Mouse (Mus musculus): ENCODE results near the gene Ran. TPM values are rescaled to one million over a fixed set of nuclear protein-coding genes. Genes with fewer than 3 reads are reported as not detected.
"Not testable (repeated sequence)": the region's sequence is repeated elsewhere in the genome, so short reads cannot be mapped to it uniquely, and the experiment has no call there.

Gene Ran
- 127 and 133 TPM in 2 replicates for polyA plus RNA-seq (2012; rRNA removed)

GRCm38 (mm10) chr5:129019497-129020299 is at the start of gene Ran:
TSS of gene Ran (plus strand) at chr5:129020069.
- H3K4me1 ChIP-seq (ENCODE audit: control insufficient read depth, insufficient read depth, low read length): no peaks in the 10 kb centered on the region
- peak within 1 kb of the TSS; percentile 92 for H3K4me3 ChIP-seq (ENCODE audit: insufficient read depth, low read length)
- TF ChIP-seq POLR2A (IDR thresholded peaks at IDR 0.05; ENCODE audit: extremely low read depth, insufficient read depth, low read length) (peak; percentile 53), CTCF (IDR thresholded peaks at IDR 0.05; ENCODE audit: extremely low read depth, insufficient read depth, low read length) (no peak)
- peak within 1 kb of the TSS; percentile 98 for H3K27ac ChIP-seq (ENCODE audit: insufficient read depth, low read length)

- H3K4me3 ChIP-seq (ENCODE audit: insufficient read depth, low read length): no peak overlapping the region
- no peak overlapping the region for H3K27ac ChIP-seq (ENCODE audit: insufficient read depth, low read length)
- no peak for TF ChIP-seq CTCF (IDR thresholded peaks at IDR 0.05; ENCODE audit: extremely low read depth, insufficient read depth, low read length)
- TF ChIP-seq POLR2A (IDR thresholded peaks at IDR 0.05; ENCODE audit: extremely low read depth, insufficient read depth, low read length): no peak
- no peaks in the 10 kb centered on the region for H3K4me1 ChIP-seq (ENCODE audit: control insufficient read depth, insufficient read depth, low read length)
Observed at GRCm38 (mm10) chr5:128970878-128971277, 49.0 kb upstream of the Ran start.

- peak; percentile 67 for TF ChIP-seq CTCF (IDR thresholded peaks at IDR 0.05; ENCODE audit: extremely low read depth, insufficient read depth, low read length)
- no peak for TF ChIP-seq POLR2A (IDR thresholded peaks at IDR 0.05; ENCODE audit: extremely low read depth, insufficient read depth, low read length)
Observed at GRCm38 (mm10) chr5:128971298-128971697, 48.6 kb upstream of the Ran start.

GRCm38 (mm10) chr5:128976266-128976665 is 43.6 kb upstream of the Ran start:
- H3K4me3 ChIP-seq (ENCODE audit: insufficient read depth, low read length): no peak overlapping the region
- TF ChIP-seq POLR2A (IDR thresholded peaks at IDR 0.05; ENCODE audit: extremely low read depth, insufficient read depth, low read length) (no peak), CTCF (IDR thresholded peaks at IDR 0.05; ENCODE audit: extremely low read depth, insufficient read depth, low read length) (peak; percentile 51)
- H3K27ac ChIP-seq (ENCODE audit: insufficient read depth, low read length): no peak overlapping the region
- no peaks in the 10 kb centered on the region for H3K4me1 ChIP-seq (ENCODE audit: control insufficient read depth, insufficient read depth, low read length)

More at GRCm38 (mm10) chr5:128971298-128971697, 48.6 kb upstream of the Ran start:
- H3K4me3 ChIP-seq (ENCODE audit: insufficient read depth, low read length): no peak overlapping the region
- no peaks in the 10 kb centered on the region for H3K4me1 ChIP-seq (ENCODE audit: control insufficient read depth, insufficient read depth, low read length)
- H3K27ac ChIP-seq (ENCODE audit: insufficient read depth, low read length): no peak overlapping the region

- not testable (repeated sequence) for H3K4me3 ChIP-seq (ENCODE audit: insufficient read depth, low read length); H3K4me1 ChIP-seq (ENCODE audit: control insufficient read depth, insufficient read depth, low read length); H3K27ac ChIP-seq (ENCODE audit: insufficient read depth, low read length)
Observed at GRCm38 (mm10) chr5:128977466-128977865, 42.4 kb upstream of the Ran start.

GRCm38 (mm10) chr5:128978957-128979356 is 40.9 kb upstream of the Ran start:
- no peak overlapping the region for H3K27ac ChIP-seq (ENCODE audit: insufficient read depth, low read length)
- no peak for TF ChIP-seq CTCF (IDR thresholded peaks at IDR 0.05; ENCODE audit: extremely low read depth, insufficient read depth, low read length)
- H3K4me3 ChIP-seq (ENCODE audit: insufficient read depth, low read length): no peak overlapping the region
- H3K4me1 ChIP-seq (ENCODE audit: control insufficient read depth, insufficient read depth, low read length): no peaks in the 10 kb centered on the region; the same call in 1 of the 2 replicates

- H3K4me3 ChIP-seq (ENCODE audit: insufficient read depth, low read length): no peak overlapping the region
- TF ChIP-seq POLR2A (IDR thresholded peaks at IDR 0.05; ENCODE audit: extremely low read depth, insufficient read depth, low read length) (no peak), CTCF (IDR thresholded peaks at IDR 0.05; ENCODE audit: extremely low read depth, insufficient read depth, low read length) (no peak)
- no peak overlapping the region for H3K27ac ChIP-seq (ENCODE audit: insufficient read depth, low read length)
- H3K4me1 ChIP-seq (ENCODE audit: control insufficient read depth, insufficient read depth, low read length): peaks cover 2% of the 10 kb centered on the region
Observed at GRCm38 (mm10) chr5:128980857-128981256, 39.0 kb upstream of the Ran start.

- H3K27ac ChIP-seq (ENCODE audit: insufficient read depth, low read length): no peak overlapping the region
- peaks cover 2% of the 10 kb centered on the region for H3K4me1 ChIP-seq (ENCODE audit: control insufficient read depth, insufficient read depth, low read length)
- no peak for TF ChIP-seq POLR2A (IDR thresholded peaks at IDR 0.05; ENCODE audit: extremely low read depth, insufficient read depth, low read length)
- peak; percentile 89 for TF ChIP-seq CTCF (IDR thresholded peaks at IDR 0.05; ENCODE audit: extremely low read depth, insufficient read depth, low read length)
- H3K4me3 ChIP-seq (ENCODE audit: insufficient read depth, low read length): no peak overlapping the region
Observed at GRCm38 (mm10) chr5:128981607-128982006, 38.3 kb upstream of the Ran start.

- TF ChIP-seq POLR2A (IDR thresholded peaks at IDR 0.05; ENCODE audit: extremely low read depth, insufficient read depth, low read length) (no peak), CTCF (IDR thresholded peaks at IDR 0.05; ENCODE audit: extremely low read depth, insufficient read depth, low read length) (no peak)
- H3K27ac ChIP-seq (ENCODE audit: insufficient read depth, low read length): no peak overlapping the region
- peaks cover 2% of the 10 kb centered on the region for H3K4me1 ChIP-seq (ENCODE audit: control insufficient read depth, insufficient read depth, low read length)
- H3K4me3 ChIP-seq (ENCODE audit: insufficient read depth, low read length): no peak overlapping the region
Observed at GRCm38 (mm10) chr5:128984536-128984935, 35.3 kb upstream of the Ran start.

- Histone ChIP-seq H3K4me1 (ENCODE audit: control insufficient read depth, insufficient read depth, low read length) (peaks cover 2% of the 10 kb centered on the region), H3K4me3 (ENCODE audit: insufficient read depth, low read length) (no peak overlapping the region), H3K27ac (ENCODE audit: insufficient read depth, low read length) (no peak overlapping the region)
- TF ChIP-seq POLR2A (IDR thresholded peaks at IDR 0.05; ENCODE audit: extremely low read depth, insufficient read depth, low read length) (no peak), CTCF (IDR thresholded peaks at IDR 0.05; ENCODE audit: extremely low read depth, insufficient read depth, low read length) (no peak)
Observed at GRCm38 (mm10) chr5:128985946-128986345, 33.9 kb upstream of the Ran start.
